8 mouse cellular contexts compared by ENCODE assay signal in genomic region chr3:9608441-9608905, GRCm38 (mm10). TPM values are rescaled to one million over a fixed set of nuclear protein-coding genes. Genes with fewer than 3 reads are reported as not detected.
DNase-seq lines count a peak whose midpoint lies in the region; ATAC-seq and TF ChIP-seq lines count a peak whose summit lies in the region.

No protein-coding gene starts in this region.

- H3K27ac ChIP-seq in intestine, embryonic 16.5 days (ENCODE audit: low read length), result peak overlapping the region; percentile 93
- peak overlapping the region; percentile 96 for H3K27ac ChIP-seq in midbrain, embryonic 14.5 days (replicated peaks; ENCODE audit: low read depth, low read length)
- H3K27ac ChIP-seq in testis, adult 2 months (ENCODE audit: control insufficient read depth, insufficient read depth, low read depth, low read length), result no peak overlapping the region

- H3K36me3 ChIP-seq in intestine, embryonic 16.5 days (ENCODE audit: control insufficient read depth, insufficient read depth, low read length), result no peaks in the 10 kb centered on the region
- H3K36me3 ChIP-seq in midbrain, embryonic 14.5 days (ENCODE audit: control insufficient read depth, insufficient read depth, low read length), result no peaks in the 10 kb centered on the region
- no peaks in the 10 kb centered on the region for H3K36me3 ChIP-seq in testis, adult 2 months (ENCODE audit: control insufficient read depth, insufficient read depth, low read length)

- peak; percentile 32; the same call in 1 of the 2 replicates for ATAC-seq in intestine, embryonic 16.5 days
- peak; percentile 18 for ATAC-seq in midbrain, embryonic 14.5 days (ENCODE audit: low FRiP score, low TSS enrichment)

- intact Hi-C loops in heart, postnatal 25 days (cut with DNase I), result loop anchor here (5.0 kb wide), 1 partner anchor 206 kb away; no protein-coding TSS in a partner anchor

- WGBS in intestine, embryonic 16.5 days, result 1% methylated on average over 16 of the region's 16 CpGs
- WGBS in midbrain, embryonic 14.5 days, result under 1% methylated on average over 16 of the region's 16 CpGs

- H3K27me3 ChIP-seq in intestine, embryonic 16.5 days (replicated peaks; ENCODE audit: control insufficient read depth, insufficient read depth, low read length), result no peaks in the 10 kb centered on the region
- H3K27me3 ChIP-seq in midbrain, embryonic 14.5 days (ENCODE audit: control insufficient read depth, insufficient read depth, low read length), result 0 out of 2 replicates have a peak, but pooled peaks cover 9% of the 10 kb centered on the region
- no peaks in the 10 kb centered on the region for H3K27me3 ChIP-seq in testis, adult 2 months (ENCODE audit: control insufficient read depth, insufficient read depth, low read length)

- peaks cover 18% of the 10 kb centered on the region for H3K4me1 ChIP-seq in intestine, embryonic 16.5 days (ENCODE audit: control insufficient read depth, insufficient read depth, low read length)
- H3K4me1 ChIP-seq in midbrain, embryonic 14.5 days (ENCODE audit: control insufficient read depth, insufficient read depth, low read length), result peaks cover 18% of the 10 kb centered on the region
- no peaks in the 10 kb centered on the region; the same call in 1 of the 2 replicates for H3K4me1 ChIP-seq in testis, adult 2 months (ENCODE audit: control insufficient read depth, insufficient read depth, low read length)

- no peak for TF ChIP-seq CTCF in testis, adult 2 months (IDR thresholded peaks at IDR 0.05; ENCODE audit: control insufficient read depth, insufficient read depth, insufficient replicate concordance, low read depth, low read length)

- peak overlapping the region; percentile 90 for H3K4me2 ChIP-seq in intestine, embryonic 16.5 days (ENCODE audit: low read depth, low read length)
- peak overlapping the region; percentile 83 for H3K4me2 ChIP-seq in midbrain, embryonic 14.5 days (ENCODE audit: low read length)

- H3K4me3 ChIP-seq in intestine, embryonic 16.5 days (ENCODE audit: low read length), result peak overlapping the region; percentile 85
- peak overlapping the region; percentile 75 for H3K4me3 ChIP-seq in midbrain, embryonic 14.5 days (replicated peaks; ENCODE audit: low read depth, low read length)
- peak overlapping the region; percentile 91 for H3K4me3 ChIP-seq in testis, adult 2 months (ENCODE audit: control insufficient read depth, low read depth, low read length)

- TF ChIP-seq POLR2A in testis, adult 2 months (IDR thresholded peaks at IDR 0.05; ENCODE audit: control insufficient read depth, low read depth, low read length), result no peak

- peak; percentile 93 for DNase-seq in heart, adult 11 months
- no peak for DNase-seq in heart, postnatal 25 days (ENCODE audit: low spot score)
- peak; percentile 83 for DNase-seq in brain, adult 2 months (ENCODE audit: low read depth, low spot score)
- peak; percentile 29 to 37 for DNase-seq in frontal cortex, postnatal 36 days (ENCODE audit: low spot score in 2 of 2)
- DNase-seq in liver, result peak; percentile 57
- peak; percentile 73 for DNase-seq in midbrain, embryonic 14.5 days

- H3K9ac ChIP-seq in intestine, embryonic 16.5 days (ENCODE audit: low read depth, low read length), result peak overlapping the region; percentile 89
- peak overlapping the region; percentile 96 for H3K9ac ChIP-seq in midbrain, embryonic 14.5 days (replicated peaks; ENCODE audit: low read length)

- no peaks in the 10 kb centered on the region for H3K9me3 ChIP-seq in intestine, embryonic 16.5 days (ENCODE audit: control insufficient read depth, low read length)
- no peaks in the 10 kb centered on the region for H3K9me3 ChIP-seq in midbrain, embryonic 14.5 days (ENCODE audit: control insufficient read depth, low read length)

RNA-seq across cellular contexts. Expression of gene Zfp704, which starts 1.4 kb away (rescaled TPM):
- 10 to 100 TPM; 12.0 to 14.0 TPM for total RNA-seq in heart, postnatal 25 days (2021)
- 4.4 and 4.7 TPM in 2 replicates for polyA plus RNA-seq in intestine, embryonic 16.5 days (2015; fragmentation: Nextera tagmentation; extraction: Ambion mirVana)
- polyA plus RNA-seq in midbrain, embryonic 14.5 days (2014; fragmentation: Nextera tagmentation; extraction: Ambion mirVana), result 14.8 and 14.9 TPM in 2 replicates
- polyA plus RNA-seq in testis, adult 2 months (2012; rRNA removed), result 16.3 and 17.2 TPM in 2 replicates
